Mouse (Mus musculus): ENCODE results near the gene Rybp. TPM values are rescaled to one million over a fixed set of nuclear protein-coding genes. Genes with fewer than 3 reads are reported as not detected.

Rybp gene
- total and polyA plus RNA-seq, 3 experiments = 4.4 to 37.7 (median 27.1) TPM

DNA sequence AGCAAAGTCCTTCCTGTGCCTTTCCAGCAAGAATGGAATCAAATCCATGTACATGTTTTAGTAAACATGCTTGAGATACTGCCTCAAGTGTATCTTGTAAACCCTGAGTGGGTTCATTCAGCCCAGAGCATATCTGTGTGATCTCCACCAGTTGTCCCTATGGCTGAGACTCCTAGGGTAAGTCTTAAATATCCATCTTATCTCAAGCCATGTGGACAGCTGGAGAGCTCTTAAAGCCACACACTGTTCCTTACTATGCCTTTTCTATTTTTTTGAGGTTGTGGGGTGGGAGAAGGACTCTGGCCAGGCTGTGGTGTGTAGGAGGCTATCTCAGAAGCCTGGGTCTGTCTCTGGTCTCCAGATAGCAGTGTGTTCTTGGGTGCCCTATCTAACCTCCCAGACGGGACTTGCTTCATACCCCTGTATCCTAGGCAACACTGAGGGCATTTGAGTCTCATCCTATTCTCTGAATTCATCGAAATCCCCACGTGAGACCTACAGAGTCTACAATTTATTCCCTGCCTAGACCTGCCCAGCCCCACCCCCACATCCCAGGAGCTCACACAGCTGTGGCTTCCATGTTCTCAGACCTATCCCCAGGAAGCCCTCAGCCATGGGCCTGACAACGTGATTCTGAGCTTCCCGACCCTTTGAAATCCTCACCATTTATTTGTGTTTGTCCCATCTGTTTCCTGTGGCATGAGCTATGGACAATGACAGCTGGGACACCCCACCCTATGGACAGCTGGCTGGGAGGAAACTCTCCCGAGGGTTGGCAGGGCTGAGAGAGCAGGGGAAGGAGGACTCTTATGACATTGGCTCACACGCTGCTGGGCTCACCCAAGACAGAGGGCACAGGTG, 98.2 kb downstream of the Rybp start:
- no peak for DNase-seq

GRCm38 (mm10) chr6:100187821-100188220, 99.5 kb downstream of the Rybp start:
- no peak for DNase-seq

DNA sequence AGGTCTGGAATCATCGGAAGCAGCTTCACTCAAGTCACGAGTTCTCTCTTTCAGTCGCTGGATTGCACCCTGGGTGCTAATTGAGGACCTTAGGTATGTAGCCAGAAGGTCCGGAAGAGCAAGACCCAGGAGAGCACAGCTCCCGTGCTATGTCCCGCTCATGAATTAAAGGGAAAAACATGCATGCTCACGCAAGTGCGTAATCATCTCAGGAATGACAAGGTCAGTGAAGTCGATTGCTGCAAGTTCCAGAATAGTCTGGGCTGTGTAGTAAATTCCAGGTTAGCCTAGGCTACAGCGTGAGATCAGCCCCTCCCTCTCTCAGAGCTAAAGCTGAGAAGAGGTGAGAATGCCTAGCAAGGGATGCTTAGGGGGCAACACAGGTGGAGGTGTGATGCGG, 100.5 kb downstream of the Rybp start:
- no peak for DNase-seq

DNA sequence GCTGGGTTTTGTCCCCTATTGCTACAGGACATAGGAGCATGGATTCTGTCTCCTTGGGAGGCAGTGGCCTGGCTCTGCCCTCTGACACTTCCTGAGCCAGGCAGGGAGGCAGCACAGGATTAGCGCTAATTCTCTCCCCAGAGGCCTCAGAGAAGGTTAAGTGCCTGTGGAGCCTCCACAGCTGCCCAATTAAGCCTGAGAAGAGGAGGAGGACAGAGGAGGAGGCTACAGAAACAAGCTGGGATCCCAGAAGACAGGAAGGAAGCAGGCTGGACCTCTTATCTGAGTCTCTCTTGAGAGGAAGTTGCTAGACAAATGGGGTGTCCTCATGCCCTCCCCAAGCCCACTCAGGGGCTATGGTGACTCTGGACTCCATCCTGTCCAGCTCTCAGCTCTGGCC, 101.8 kb downstream of the Rybp start:
- no peak for DNase-seq

GRCm38 (mm10) chr6:100183344-100183743, 103.9 kb downstream of the Rybp start:
- no peak for DNase-seq

- no peak for DNase-seq
These were observed 106.4 kb downstream of the Rybp start for GRCm38 (mm10) chr6:100180883-100181262.

DNA sequence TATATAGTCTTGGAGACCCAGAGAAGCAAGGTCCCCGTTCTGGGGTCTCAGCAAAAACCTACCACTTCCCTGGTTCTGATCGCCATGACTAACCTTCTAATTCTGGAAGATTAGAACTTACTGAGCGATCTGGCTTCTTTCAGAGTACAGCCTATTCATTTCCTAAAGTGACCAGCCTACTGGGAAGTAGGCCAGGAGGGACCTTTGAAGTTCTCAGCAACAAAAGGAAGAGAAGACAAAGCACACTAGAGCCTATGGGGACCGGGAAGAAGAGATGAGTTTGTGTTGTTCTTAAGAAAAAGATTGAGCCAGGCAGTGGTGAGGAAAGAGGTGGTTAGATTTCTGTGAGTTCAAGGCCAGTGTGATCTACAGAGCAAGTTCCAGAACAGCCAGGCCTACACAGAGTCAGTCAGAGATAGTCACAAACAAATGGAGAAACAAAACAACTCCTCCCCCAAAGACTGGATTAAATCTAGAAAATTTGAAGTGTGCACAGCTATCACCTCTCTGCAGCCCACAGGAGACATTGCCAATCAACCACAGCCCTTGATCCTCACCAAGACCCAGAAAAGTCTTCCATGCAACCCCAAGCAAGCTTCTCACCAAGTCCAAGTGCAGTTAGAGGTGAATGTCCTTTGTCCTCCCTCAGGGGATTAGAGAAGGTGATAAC, 106.9 kb downstream of the Rybp start:
- DNase-seq = no peak

- DNase-seq = no peak
These were observed 108.5 kb downstream of the Rybp start for GRCm38 (mm10) chr6:100178830-100179229.
